Mouse (Mus musculus): ENCODE results near the gene Gtf2ird1.
"Not testable (repeated sequence)": the region's sequence is repeated elsewhere in the genome, so short reads cannot be mapped to it uniquely, and the experiment has no call there.

Gtf2ird1 gene

GRCm38 (mm10) chr5:134342503-134343205 lies 113.9 kb downstream of the Gtf2ird1 start:
- no peak for DNase-seq (ENCODE audit: low spot score)

- no peak for DNase-seq (ENCODE audit: low spot score)
Observed at GRCm38 (mm10) chr5:134341721-134342120, 114.8 kb downstream of the Gtf2ird1 start.

GRCm38 (mm10) chr5:134341321-134341720 lies 115.2 kb downstream of the Gtf2ird1 start:
- DNase-seq (ENCODE audit: low spot score), result no peak

DNA sequence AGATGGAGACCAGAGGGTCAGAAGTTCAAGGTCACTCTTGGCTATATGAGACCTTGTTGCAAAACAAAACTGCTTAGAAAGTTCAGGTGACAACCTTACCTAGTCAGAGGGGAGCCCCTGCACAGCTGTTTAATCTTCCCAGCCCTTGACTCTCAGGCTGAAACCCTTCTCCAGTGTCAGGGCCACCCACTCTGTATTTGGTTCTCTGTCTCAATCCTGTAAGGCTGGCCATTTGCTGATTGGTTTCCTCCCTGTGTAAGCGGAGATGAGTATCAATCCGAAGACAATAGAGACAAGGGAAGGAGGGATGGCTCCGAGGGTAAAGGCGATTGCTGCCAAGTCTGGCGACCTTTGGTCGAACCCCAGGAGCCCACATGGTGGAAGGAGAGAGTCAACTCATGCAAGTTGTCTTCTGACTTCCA lies 116.4 kb downstream of the Gtf2ird1 start:
- DNase-seq (ENCODE audit: low spot score), result no peak

DNA sequence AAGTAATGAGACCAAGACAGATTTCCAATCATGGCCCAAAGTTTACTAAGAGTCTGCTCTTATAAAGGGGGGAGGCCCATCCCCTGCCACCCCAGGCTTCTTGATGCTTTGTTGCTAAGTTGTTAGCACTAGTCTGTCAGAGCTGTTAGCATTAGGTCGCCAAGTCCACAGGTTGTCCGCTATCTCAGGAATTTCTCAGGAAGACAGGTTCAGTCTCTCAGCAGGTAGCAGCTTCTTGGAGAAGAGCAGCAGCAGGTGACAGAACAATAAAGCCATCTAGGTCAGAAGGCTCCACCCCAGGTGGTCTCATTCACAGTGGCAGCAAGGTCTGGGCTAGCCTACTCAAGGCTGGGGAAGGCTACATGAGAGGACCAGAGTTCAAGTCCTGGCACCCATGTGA lies 119.5 kb downstream of the Gtf2ird1 start:
- DNase-seq (ENCODE audit: low spot score), result not testable (repeated sequence)

GRCm38 (mm10) chr5:134332743-134333142 lies 123.8 kb downstream of the Gtf2ird1 start:
- no peak for DNase-seq (ENCODE audit: low spot score)

- no peak for DNase-seq (ENCODE audit: low spot score)
Observed at GRCm38 (mm10) chr5:134330082-134330481, 126.4 kb downstream of the Gtf2ird1 start.

GRCm38 (mm10) chr5:134329311-134329710 lies 127.2 kb downstream of the Gtf2ird1 start:
- DNase-seq (ENCODE audit: low spot score), result no peak

DNA sequence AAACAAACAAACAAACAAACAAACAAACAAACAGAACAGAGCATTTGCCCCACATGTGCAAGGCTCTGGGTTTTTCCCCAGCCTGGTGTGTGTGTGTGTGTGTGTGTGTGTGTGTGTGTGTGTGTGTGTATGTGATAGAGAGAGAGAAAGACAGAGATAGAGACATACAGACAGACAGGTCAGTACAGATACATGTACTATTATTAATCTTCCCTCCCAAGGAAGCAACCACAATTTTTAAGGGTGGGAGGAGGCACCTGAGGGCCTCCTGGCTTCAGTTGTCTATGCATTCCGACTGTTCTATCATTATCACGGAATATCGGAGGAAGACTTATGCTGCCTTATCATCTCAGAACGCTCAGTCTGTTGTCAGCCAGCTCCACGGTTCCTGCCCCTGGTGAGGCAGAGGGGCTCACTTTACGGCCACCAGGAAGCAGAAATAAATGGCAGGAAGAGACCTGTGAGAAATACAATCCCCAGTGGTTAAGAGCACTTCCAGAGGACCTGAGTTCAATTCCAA lies 128.0 kb downstream of the Gtf2ird1 start:
- DNase-seq (ENCODE audit: low spot score), result no peak

DNA sequence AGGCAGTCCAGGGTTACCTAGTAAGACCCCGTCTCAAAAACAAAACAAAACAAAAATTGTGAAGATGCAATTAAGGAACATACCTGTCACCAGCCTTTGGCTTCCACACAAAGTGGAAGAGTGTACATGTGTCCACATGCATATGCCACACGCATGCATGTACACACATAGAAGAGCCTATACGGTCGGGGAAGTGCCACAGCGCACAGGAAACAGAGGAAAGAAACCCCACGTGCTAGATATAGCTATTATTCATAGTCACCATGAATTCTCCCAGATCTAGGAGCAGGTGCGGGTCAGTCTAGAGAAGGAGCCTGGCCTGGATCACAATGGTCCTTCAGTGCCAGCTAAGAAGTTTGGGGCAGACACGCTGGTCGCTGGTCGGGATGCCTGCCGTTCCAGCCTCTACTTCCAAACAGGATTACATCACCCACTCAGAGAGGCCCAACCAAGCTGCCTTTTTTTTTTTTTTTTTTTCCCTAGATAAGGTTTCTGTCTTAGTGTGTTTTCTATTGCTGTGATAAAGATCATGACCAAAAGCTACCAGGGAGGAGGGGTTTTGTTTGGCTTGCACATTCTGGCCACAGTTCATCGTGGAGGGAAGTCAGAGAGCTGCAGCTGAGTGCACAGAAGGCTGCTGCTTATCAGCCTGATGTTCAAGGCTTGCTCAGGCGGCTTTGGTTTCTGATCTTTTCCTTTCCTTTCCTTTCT lies 130.5 kb downstream of the Gtf2ird1 start:
- no peak for DNase-seq (ENCODE audit: low spot score)

GRCm38 (mm10) chr5:134323869-134324268 lies 132.6 kb downstream of the Gtf2ird1 start:
- DNase-seq (ENCODE audit: low spot score), result no peak

DNA sequence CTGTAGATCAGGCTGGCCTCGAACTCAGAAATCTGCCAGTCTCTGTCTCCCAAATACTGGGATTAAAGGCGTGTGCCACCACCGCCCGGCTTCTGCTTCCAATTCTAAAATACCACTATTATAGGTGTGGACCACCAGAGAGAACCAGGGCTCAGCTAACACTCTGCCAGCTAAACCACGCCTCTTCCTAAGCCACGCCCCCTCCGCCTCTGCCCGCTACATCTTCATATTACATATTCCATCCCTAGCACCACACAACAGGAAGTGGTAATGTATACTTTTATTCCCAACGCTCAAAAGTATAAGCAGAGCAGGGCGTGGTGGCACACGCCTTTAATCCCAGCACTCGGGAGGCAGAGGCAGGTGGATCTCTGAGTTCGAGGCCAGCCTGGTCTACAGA lies 133.2 kb downstream of the Gtf2ird1 start:
- DNase-seq (ENCODE audit: low spot score), result no peak

- no peak for DNase-seq (ENCODE audit: low spot score)
Observed at GRCm38 (mm10) chr5:134322355-134322754, 134.2 kb downstream of the Gtf2ird1 start.

- no peak for DNase-seq (ENCODE audit: low spot score)
Observed at GRCm38 (mm10) chr5:134321699-134322098, 134.8 kb downstream of the Gtf2ird1 start.

DNA sequence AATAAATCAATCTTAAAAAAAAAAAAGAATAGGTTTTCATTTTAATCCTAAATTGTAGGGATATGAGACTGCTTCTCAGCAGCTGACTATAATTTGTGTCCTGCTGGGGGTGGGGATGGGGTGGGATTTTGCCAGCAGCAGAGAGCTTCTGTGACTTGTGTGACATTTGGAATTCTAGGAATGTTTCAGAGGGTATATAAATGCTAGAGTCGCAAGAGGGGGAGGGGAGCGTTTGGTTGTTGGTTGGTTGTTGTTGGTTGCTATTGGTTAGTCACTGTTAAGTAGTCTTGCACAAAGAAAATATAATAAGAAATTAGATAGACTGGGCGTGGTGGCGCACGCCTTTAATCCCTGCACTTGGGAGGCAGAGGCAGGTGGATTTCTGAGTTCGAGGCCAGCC lies 137.6 kb downstream of the Gtf2ird1 start:
- no peak for DNase-seq (ENCODE audit: low spot score)

- DNase-seq (ENCODE audit: low spot score), result no peak
Observed at GRCm38 (mm10) chr5:134316721-134317120, 139.8 kb downstream of the Gtf2ird1 start.

- peak; percentile 45 for DNase-seq (ENCODE audit: low spot score)
Observed at GRCm38 (mm10) chr5:134315623-134316350, 140.7 kb downstream of the Gtf2ird1 start.

DNA sequence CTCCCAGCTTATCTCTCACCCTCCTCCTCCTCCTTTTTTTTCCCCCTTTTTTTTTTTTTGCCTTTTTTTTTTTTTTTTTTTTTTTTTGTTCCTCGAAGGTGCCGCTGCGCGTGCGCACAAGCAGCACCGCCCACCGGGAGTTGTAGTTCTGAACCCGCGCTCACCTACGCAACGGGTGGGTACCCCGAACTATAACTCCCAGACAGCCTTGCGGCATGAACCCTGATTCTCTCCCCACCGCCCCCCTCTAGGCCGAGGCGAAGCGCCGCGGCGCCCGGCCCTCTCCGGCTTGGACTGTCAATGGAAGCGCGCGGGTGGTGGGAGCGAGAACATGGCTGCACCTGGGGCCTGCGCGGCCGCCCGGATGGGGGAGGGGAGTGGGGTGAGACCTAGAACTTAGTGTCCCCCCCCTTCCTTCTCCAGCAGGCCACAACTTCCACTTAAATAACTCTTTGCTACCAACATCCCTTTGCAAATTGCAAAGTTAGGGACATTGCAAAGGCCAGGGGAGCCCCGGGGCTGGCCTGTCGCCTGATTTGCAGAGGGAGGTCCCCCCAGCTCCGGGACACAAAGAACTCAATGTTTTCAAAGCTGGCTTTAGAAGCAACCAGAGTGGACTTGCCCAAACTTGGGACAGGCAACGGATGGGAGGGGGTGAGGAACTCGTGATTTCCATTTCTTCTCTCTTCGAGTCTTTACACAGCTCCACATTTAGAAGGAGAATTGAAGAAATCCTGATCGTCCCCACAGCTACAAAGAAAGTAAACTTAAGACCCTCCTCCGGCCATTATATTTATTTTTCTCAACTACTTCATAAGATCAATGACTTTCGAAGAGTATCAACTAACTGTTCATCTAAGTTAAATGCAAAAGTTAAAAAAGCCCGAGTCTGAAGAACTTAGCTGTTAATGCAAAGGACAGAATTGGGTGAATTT lies 141.6 kb downstream of the Gtf2ird1 start, which contains the start of gene Gtf2i:
Gene Gtf2i (minus strand): TSS at position 73 of the 935 bp plus-strand sequence.
- DNase-seq (ENCODE audit: low spot score), result peak; percentile 88

DNA sequence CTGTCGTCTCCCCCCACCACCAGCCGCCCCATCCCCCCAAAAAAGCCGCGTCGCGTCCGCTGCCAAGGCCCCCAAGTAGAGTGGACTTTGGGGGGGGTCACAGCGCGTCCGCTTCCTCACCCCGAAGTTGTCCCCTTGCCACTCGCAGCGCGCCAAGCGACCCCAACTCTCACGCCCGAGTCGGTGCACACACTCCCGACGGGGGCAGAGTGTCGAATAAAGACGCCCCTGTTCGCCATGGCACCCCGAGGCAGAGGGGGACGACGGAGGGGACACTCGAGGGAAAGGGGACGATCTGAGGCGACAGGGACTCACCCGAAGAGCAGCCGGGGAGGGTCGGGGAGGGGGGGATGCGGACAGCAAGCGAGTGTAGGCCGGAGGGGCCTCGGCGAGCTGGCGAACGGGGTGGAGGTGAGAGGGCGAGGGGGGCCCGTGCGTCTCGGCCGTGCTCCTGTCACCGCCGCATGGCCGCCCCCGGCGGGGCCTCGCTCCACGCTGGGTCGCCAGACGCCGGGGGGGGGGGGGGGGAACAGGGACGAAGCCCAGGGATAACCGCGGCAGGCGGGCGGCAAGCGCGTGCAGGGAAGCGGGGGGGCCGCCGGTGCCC lies 142.3 kb downstream of the Gtf2ird1 start:
- peak; percentile 49 for DNase-seq (ENCODE audit: low spot score)

DNA sequence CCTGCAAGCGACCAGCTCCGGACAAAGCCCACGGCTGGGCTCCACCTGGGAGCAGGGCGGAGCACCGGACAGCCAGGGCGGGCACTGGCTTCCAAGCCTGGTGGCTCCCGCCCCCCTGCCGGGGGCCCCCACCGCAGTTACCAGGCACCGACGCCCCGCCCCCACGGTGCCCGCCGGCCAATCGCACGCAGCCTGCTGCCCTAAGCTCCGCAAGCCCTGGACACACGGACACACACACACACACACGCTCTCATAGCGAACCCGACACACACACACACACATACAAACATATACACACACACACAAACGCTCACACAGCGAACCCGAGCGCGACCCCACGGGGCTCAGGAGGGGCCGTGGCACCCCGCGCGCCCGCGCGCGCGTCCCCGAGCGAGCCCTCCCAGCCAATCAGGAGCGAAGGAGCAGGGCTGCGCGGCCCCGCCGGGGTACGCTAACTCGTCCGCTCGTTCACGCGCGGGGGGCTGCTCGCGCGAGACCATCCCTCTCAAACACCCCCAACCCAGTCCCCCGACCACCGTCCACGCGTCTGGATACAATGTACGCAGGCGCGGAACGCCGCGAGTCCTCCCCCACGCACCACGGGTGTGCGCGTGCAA lies 143.0 kb downstream of the Gtf2ird1 start:
- peak; percentile 84 for DNase-seq (ENCODE audit: low spot score)
